Mouse (Mus musculus): ENCODE results near the gene Olfr322. TPM values are rescaled to one million over a fixed set of nuclear protein-coding genes. Genes with fewer than 3 reads are reported as not detected.
"Not testable (repeated sequence)": the region's sequence is repeated elsewhere in the genome, so short reads cannot be mapped to it uniquely, and the experiment has no call there.

Olfr322 gene
- total RNA-seq (2021): not detected
- long read RNA-seq, experiment 1: 0 reads
- long read RNA-seq, experiment 2: 0 reads

- DNase-seq (ENCODE audit: low spot score in 2 of 2): no peak
Measured at GRCm38 (mm10) chr11:58658596-58658995, at the start of gene Olfr322. Olfr322 (plus strand) TSS chr11:58658782.

- DNase-seq (ENCODE audit: low spot score in 2 of 2): no peak
Measured at GRCm38 (mm10) chr11:58613359-58613758, 45.2 kb upstream of the Olfr322 start.

GRCm38 (mm10) chr11:58614526-58614925 is 44.1 kb upstream of the Olfr322 start:
- no peak for DNase-seq (ENCODE audit: low spot score in 2 of 2)

GRCm38 (mm10) chr11:58615975-58616374 is 42.6 kb upstream of the Olfr322 start, which contains the start of gene 2210407C18Rik:
2210407C18Rik (minus strand) TSS chr11:58616075.
- DNase-seq (ENCODE audit: low spot score in 2 of 2): no peak

- DNase-seq (ENCODE audit: low spot score in 2 of 2): no peak
Measured at GRCm38 (mm10) chr11:58618369-58618768, 40.2 kb upstream of the Olfr322 start.

GRCm38 (mm10) chr11:58618793-58619192 is 39.8 kb upstream of the Olfr322 start:
- DNase-seq (ENCODE audit: low spot score in 2 of 2): no peak

GRCm38 (mm10) chr11:58626146-58626545 is 32.4 kb upstream of the Olfr322 start:
- no peak for DNase-seq (ENCODE audit: low spot score in 2 of 2)

- no peak for DNase-seq (ENCODE audit: low spot score in 2 of 2)
Measured at GRCm38 (mm10) chr11:58630401-58630800, 28.2 kb upstream of the Olfr322 start, which contains the start of gene Olfr323. Olfr323 (minus strand) TSS chr11:58630501.

GRCm38 (mm10) chr11:58634878-58635277 is 23.7 kb upstream of the Olfr322 start:
- no peak for DNase-seq (ENCODE audit: low spot score in 2 of 2)

- no peak for DNase-seq (ENCODE audit: low spot score in 2 of 2)
Measured at GRCm38 (mm10) chr11:58636376-58636977, 22.1 kb upstream of the Olfr322 start.

GRCm38 (mm10) chr11:58638176-58638701 is 20.3 kb upstream of the Olfr322 start:
- no peak for DNase-seq (ENCODE audit: low spot score in 2 of 2)

- no peak for DNase-seq (ENCODE audit: low spot score in 2 of 2)
Measured at GRCm38 (mm10) chr11:58640272-58640867, 18.2 kb upstream of the Olfr322 start, which contains the start of gene Trim58. Trim58 (plus strand) TSS chr11:58640465.

- no peak for DNase-seq (ENCODE audit: low spot score in 2 of 2)
Measured at GRCm38 (mm10) chr11:58641057-58641456, 17.5 kb upstream of the Olfr322 start.

- DNase-seq (ENCODE audit: low spot score in 2 of 2): no peak
Measured at GRCm38 (mm10) chr11:58641638-58642358, 16.8 kb upstream of the Olfr322 start.

- no peak for DNase-seq (ENCODE audit: low spot score in 2 of 2)
Measured at GRCm38 (mm10) chr11:58643350-58643749, 15.2 kb upstream of the Olfr322 start.

GRCm38 (mm10) chr11:58655151-58655550 is 3.4 kb upstream of the Olfr322 start:
- DNase-seq (ENCODE audit: low spot score in 2 of 2): no peak

GRCm38 (mm10) chr11:58669252-58669651 is 10.7 kb downstream of the Olfr322 start:
- DNase-seq (ENCODE audit: low spot score in 2 of 2): no peak

- no peak for DNase-seq (ENCODE audit: low spot score in 2 of 2)
Measured at GRCm38 (mm10) chr11:58671825-58672224, 13.2 kb downstream of the Olfr322 start.

GRCm38 (mm10) chr11:58680799-58681198 is 22.2 kb downstream of the Olfr322 start, which contains the start of gene Olfr320:
Olfr320 (plus strand) TSS chr11:58681099.
- DNase-seq (ENCODE audit: low spot score in 2 of 2): no peak

- DNase-seq (ENCODE audit: low spot score in 2 of 2): no peak
Measured at GRCm38 (mm10) chr11:58698862-58699261, 40.3 kb downstream of the Olfr322 start, which contains the start of gene Olfr319. Olfr319 (plus strand) TSS chr11:58699162.

GRCm38 (mm10) chr11:58709086-58709485 is 50.5 kb downstream of the Olfr322 start:
- DNase-seq (ENCODE audit: low spot score in 2 of 2): no peak

GRCm38 (mm10) chr11:58717723-58718122 is 59.1 kb downstream of the Olfr322 start:
- DNase-seq (ENCODE audit: low spot score in 2 of 2): not testable (repeated sequence)
